Mouse (Mus musculus) urinary bladder, adult 2 months (tissue): Measurements from ENCODE around the gene Galnt10. TPM values are rescaled to one million over a fixed set of nuclear protein-coding genes. Genes with fewer than 3 reads are reported as not detected.

Experiments used
- DNase-seq: peaks from one replicate; pipeline ENCODE4 v3.0.0; 2022; ENCODE audit warnings: low spot score
- polyA plus RNA-seq: library from polyadenylated mRNA; depleted of rRNA; stranded (reverse); fragments of >200 nt; gene quantifications from 2 replicates; pipeline ENCODE4 v1.2.3, GENCODE M21; 2012

Galnt10 gene
- polyA plus RNA-seq, 1 experiment: 14.1 TPM

DNA sequence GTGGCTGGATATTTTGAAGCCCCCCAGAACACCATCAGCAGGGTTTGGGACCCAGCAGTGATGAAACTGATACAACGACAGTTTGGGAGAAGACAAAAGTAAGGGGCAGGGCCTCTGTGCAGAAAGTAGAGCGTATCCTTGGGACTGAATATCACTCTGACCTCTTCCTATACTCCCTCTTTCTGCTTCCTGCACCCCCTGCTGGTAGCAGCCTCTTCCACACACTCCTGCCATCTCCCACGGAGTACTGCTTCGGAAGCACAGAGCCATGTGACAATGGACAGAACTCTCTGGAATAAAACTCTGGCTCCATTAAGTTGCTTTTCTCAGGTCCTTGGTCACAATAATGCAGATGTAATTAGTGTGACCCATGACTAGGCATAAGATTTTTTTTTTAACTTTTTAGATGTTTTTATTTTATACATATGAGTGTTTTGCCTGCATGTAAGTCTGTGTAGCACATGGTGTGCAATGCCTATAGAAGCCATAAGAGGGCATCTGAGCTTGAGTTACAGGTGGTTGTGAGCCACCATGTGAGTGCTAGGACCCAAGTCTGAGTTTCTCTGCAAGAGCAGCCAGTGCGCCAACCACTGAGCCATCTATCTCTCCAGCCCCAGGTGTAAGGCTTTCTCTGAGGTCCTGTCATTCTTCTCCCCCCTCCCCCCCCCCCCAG, 79.7 kb downstream of the Galnt10 start:
- DNase-seq: no peak

DNA sequence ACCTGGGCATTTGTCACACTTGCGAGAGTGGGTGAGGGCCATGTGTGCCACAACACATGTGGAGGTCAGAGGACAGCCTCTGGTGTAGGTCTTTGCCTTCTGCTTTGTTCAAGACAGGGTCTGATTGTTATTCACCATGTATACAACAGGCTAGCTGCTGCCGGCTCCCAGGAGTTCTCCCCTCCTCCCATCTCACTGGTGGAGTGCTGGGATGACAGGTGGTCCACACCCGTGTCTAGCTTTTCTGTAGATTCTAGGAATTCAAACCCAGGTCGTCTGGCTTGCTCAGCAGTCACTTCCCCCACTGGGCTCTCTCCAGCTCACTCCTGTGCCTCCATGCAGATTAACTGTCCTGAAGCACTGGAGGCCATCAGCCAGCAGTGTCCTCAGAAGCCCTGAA, 80.7 kb downstream of the Galnt10 start:
- DNase-seq: no peak

DNA sequence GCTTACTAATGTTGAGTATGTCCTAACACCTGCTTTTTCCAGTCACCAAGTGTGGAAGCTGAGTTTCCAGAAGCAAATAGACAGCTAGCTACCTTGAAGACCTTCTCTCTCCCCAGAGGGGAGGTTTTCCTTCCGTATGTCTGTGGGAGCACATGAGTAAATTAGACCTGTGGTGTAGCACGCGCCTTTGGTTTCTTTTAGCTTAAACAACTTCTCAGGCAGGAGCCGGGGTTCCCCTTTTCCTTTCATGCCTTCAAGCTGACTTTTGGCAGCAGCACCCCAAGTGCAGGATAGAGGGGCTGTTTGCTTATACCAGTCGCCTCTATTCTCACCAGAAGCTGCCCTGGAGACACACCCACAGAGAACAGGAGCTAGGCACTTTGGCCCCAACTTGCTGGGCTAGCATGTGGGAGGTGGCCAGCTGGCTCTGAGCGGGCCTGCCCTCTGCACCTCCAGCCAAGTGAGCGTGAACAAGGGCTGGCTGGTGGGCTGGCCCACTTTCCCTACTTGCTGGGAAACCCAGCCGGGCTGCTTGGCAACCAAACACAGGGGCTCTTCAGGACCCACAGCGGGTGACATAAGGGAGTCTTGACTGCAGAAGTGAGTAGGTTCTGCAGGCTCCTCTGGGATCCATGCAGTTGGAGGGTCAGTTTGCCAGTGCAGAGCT, 82.2 kb downstream of the Galnt10 start:
- DNase-seq: no peak

DNA sequence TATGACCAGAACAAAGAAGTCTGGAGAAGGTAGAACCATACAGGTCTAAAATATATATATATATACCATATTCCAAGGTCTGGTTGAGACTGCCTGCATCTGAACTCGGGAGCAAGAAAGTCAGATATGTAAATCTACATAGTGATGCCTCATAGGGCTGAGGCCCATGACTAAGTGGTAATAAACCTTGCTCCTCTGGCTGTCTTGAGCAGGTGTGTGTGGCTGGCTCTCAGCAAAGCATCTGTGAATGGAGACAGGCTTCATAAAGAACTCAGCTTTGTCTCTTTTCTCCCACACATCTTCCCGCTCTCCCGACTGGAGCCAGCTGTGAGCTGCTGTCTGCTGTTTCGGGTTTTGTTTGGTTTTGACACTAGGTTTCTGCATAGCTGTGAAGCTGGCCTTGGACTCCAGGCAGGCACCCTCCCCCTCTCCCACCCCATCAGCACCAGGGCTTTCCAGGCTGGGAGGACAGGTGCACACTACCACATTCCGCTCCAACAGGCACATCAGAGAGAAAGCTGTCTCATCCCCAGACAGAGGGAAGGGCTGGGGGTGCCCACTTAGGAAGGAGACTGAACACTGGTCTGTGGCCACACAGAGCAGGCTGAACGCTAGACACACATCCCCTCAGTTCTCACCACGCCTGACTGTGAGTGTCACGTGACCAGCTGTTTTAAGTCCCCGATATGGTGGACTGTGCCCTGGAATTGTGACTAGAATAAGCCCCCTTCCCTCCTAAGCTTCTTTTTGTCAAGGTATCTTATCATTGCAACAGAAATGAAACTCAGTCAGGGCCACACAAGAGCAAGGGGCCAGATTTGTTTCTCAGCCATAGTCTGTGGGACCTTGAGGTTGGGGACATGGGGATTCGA, 87.4 kb downstream of the Galnt10 start:
- no peak for DNase-seq

DNA sequence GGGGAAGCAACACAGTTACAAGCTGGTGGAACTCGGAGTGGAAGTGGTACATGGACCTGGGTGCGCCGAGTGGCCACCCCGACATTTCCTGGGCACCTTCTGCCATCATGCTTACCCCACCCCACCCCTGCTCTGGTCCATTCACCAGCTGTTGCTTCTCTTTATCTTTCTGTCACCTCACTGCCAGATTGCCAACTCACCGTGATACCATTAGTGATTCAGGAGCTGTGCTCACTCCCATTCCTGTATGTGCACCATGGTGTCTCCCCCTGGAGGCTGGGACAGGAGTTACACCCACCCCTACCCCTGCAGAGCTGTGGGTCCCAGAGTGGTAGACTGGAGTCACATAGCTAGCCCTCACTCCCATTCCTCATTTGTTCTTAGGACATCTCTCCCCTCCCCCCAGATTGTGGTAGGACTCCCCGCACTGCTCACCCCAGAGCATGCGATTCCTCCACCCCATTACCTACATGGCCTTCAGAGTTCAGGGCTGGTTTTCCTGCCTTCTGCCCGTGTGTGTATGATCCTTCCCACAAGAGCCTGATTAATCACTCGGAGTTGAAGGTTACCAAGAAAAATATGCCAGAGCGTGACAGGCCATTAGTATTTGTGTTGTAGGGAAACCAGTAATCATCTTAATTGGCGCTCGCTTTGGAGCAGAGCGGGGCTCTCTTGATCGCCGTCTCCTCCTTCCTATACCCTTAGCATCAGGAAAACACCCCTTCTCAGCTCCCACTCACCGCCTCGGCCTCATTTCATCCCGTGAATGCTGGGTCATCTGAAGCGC, 102.2 kb downstream of the Galnt10 start:
- no peak for DNase-seq

DNA sequence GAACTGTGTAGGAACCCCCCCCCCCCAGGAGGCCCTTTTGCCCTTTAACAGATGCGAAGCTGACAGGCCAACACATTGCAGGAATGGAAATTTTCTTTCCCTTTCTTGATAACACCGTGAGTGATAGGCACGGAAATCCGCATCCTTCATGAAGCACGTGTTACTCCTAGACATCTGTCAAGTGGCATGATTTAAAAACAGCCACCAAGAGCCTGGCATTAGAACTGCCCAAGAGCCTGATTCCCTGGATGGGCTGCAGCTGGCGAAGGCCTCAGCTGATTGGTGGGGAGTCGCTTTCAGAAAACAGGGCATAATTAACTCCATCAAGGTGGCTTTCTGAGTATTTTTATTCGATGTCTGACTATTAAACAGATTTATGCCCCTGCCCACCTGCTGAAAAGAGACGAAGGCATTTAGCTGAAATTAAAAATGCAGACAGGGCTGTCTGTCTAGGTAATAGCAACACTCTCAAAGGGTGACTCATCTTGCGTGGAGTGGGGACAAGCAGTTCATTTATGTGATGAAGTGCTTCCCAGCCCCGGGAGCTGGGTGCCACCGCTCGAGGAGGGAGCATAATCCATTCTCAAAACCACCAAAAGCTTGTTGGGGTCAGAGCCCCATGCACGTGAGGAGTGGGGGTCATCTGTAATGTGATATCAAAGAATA, 108.4 kb downstream of the Galnt10 start:
- no peak for DNase-seq

DNA sequence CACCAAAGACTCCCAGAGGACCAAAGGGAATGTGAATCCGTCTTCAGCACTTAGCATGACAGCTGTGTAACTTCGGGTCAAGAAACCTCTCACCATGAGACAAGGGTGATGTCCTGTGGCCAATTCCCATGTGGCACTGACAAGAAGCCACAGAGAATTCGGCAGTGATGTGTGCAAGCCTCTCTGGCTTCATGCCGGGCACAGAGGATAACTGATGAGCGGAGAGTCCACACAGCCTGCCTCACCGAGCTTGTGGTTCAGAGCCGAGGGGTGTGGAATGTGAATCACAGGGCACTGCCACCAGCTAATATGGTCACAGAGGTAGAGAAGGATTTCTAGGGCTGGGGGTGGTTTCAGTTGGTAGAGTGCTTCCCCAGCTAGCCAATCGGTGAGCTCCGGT, 113.4 kb downstream of the Galnt10 start:
- no peak for DNase-seq

DNA sequence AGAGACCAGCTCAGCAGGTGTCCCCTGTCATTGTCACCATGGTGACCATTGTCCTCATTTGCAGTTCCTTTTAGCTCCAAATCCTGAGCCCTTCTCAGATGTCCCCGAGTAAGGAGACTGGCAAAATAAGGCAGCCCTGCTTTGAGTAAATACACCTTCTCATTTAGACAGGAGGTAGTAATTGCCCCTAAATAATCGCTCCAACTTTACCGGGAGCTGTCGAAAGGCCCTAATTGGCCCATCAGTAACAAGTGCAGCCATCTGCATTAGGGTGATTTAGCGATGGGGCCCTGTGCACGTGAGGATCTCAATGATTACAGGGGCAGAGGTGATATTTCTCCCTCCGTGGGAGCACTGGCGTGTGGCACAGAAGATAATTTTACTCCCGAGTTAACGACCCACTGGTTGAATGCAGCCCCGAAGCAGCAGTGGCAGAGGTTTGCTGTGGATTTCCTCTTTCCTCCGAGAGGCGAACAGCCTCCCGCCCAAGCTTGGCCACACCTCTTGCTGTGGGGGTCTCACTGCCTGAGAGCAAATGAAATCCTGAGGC, 115.3 kb downstream of the Galnt10 start:
- no peak for DNase-seq

DNA sequence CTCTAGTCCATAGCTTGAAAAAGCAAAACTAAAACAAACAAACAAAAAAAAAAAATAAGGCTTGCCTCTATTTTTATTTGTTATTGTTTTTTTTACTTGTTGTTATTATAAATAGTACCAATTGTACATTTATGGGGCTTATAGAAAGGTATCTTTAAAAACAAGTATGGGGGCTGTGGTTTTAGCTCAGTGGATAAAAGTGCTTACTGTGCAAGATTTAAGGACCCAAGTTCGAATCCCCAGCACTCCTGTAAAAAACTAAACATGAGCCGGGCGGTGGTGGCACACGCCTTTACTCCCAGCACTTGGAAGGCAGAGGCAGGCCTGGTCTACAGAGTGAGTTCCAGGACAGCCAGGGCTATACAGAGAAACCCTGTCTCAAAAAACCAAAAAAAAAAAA, 116.1 kb downstream of the Galnt10 start:
- no peak for DNase-seq

DNA sequence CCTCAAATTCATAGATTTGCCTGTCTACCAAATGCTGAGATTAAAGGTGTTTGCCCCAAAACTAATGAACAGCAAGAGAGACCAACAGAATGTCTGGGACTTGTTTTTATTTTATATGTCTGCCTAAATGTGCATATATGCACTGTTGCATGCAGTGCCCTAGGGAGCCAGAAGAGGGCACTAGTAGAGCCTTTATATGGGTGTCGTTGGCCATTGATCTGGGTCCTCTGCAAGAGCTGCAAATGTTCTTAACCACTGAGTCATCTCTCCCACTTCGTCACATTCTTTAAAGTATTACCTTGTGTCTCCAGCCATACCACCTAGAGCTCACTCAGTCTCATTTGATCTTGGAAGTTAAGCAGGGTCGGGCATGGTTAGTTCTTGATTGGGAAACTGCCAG, 118.9 kb downstream of the Galnt10 start:
- no peak for DNase-seq

DNA sequence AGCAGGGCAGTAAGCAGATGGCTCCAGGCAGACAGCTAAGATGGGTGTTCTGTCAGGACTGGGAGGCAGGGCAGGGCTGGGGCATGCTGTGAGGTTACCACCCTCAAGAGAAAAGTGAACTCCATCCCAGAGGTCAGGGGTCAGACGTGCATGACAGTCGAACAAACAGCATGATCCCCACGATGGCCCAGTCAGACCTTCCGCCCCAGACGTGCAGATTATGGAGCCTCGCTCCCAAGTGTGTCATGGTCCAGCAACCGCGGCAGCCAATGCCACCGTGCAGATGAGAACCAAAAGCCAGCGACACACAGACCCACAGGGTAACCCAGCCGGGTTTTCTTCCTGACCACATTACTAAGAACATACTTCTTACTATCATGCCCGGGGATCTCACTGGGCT, 121.4 kb downstream of the Galnt10 start:
- no peak for DNase-seq

DNA sequence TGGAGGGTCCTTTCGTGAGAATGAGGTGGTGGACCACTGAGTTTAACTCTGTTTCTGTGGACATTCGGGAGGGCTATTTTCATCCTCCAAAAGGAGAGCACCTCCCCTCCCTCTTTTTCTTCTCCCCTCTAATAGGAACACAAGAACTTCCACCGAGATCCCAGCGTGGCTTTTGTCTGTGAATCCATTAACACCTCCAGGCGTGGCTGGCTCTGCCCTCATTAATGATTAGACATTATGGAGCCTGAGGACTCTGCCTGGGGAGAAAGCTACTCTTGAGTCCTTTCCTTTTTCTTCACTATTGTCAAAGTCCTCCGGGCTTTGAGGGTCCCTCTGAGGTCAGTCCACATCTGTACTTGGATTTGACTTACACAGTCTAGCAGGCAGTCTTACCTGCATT, 121.9 kb downstream of the Galnt10 start:
- no peak for DNase-seq

DNA sequence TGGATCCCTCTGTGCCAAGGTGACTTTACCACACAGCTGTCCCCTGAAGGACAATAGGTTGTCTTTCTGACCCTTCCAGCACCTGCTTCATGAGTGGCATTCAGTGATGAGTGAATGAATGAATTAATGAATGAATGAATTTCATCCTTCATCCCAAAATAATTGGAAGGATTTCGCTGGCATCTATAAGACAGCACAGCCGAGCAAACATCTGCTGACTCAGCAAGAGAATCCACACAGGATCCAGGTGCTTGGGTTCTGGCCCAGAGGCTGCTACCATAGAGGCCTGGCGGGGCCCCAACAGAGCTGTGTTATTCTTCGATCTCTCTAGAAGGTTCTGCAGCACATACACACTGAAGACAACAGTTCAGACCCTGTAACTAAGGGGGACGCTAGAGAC, 125.5 kb downstream of the Galnt10 start:
- no peak for DNase-seq

DNA sequence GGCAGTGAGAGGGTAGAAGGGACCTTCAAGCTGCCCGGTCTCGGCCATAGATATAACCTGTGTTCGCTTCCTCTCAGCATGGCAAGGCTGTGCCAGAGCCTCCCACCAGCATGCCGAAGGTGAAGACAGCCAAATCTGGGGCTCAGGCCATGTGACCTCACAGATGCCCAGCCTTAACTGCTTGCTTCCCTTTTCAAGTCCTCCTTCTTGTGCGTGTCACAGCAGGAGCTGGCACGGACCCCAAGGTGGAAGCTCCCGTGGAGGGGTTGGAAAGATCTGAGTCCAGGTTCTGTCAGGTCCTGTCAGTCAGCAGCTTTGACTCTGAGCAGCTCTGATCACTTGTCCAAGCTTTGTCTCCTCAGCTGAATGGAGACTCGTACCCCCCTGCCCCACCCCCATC, 126.4 kb downstream of the Galnt10 start:
- DNase-seq: no peak

DNA sequence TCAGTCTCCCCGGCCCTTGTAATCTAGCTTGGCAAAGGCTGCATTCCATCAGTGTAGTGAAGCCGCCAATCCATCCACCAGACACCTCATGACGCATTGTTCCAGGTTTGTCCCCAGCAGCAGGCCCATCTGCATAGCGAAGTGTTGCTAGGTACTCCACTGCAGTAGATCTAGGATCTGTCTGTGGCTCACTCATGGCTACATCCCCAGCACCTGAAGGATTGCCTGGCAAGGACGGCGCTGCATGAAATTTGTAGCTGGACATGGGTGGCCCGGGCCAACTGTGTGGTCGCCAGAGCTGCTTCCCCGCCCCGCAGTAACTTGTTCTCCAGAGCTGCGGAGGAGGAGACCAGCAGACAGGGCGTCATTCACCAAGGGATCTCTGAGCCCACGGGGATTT, 128.2 kb downstream of the Galnt10 start:
- DNase-seq: no peak

DNA sequence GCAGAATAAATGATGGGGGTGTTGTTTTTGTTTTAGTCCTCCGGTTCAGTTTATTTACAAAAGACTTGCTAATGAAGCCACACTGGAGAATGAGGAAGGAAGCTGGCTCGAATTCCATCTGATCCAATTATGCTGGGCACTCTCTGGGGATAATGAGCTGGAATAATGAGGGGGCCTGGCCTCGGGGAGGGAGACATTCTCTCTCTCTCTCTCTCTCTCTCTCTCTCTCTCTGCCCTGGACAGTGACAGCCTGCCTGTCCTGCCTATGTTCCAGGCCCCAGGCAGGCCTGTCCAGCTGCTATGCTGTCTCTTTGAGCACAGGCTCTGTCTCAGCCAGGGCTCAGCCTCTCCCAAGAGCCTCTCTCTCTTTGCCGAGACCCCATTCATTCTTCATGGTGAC, 128.7 kb downstream of the Galnt10 start:
- DNase-seq: no peak

DNA sequence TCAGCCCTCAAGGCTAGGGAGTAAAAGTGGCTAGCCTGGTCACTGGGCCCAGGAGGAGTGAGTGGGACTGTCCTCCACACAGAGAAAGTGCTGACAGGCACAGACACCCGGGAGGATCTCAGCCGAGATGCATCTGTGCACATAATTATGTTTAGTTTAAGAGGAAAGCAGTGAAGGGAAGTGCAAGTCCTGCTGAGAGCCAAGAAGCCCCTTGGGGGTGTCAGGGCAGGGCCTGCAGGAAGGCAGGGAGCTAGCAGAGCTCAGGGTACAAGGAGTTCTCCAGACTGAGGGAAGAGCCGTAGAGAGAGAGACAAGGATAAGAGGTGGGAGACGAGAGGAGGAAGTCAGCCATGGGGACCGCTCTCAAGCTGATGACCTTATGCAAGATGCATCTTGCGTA, 130.6 kb downstream of the Galnt10 start:
- no peak for DNase-seq

DNA sequence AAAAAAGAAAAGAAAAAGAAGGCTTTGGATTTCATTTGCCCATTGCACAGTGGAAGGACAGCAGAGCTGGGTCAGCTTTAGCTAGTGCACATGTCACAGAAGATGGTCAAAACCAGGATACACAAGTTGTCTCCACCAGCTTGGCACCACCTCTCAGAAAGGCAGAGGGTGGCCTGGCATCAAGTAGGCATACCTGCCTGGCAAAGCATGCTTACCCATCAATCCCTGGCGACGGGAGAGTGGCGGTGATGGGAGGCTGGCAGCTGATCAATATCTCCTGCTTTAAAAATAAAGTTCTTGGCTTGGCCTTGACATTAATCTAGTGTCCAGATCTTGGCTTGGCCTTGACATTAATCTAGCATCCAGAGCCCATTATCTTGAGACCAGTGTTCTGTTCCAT, 131.3 kb downstream of the Galnt10 start:
- DNase-seq: no peak

DNA sequence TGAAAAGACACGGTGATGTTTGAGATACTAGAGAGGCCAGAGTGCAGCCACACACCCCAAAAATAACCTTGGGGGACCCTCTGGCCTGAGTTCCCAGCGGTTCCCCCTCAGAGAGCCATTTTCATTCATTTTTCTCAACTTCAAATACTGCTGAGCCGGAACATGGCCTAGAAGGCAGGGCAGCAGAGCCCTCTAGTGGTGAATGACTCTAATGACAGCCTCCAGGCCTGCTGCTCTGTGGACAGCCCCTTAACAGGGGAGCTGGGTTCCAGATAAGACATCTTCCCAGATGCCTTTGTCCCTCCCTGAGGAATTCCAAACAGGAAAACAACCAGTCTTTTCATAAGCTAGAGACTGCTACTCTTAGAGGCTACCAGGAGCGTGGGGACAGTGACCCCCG, 133.1 kb downstream of the Galnt10 start:
- DNase-seq: no peak

DNA sequence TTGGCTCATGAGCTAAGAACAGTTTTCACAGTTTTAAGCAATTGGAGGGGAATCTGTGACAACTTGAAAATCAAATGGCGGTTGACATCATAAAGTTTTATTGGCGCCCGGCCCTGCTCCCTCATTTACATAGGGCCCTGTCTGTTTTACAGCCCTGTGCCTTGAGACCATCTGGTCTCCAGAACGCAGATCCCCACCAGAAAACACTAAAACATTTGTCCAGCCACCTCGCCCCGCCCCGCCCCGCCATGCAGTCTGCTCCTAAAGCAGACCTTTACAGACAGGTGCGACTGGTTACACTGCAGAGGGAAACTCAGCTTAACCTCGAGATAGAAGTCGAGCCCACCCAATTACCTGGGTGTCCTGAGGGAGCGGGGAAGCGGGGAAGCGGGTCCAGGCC, 134.6 kb downstream of the Galnt10 start:
- DNase-seq: no peak
